Comparison of ENCODE assay signal across 13 mouse cellular contexts in the genomic region with DNA sequence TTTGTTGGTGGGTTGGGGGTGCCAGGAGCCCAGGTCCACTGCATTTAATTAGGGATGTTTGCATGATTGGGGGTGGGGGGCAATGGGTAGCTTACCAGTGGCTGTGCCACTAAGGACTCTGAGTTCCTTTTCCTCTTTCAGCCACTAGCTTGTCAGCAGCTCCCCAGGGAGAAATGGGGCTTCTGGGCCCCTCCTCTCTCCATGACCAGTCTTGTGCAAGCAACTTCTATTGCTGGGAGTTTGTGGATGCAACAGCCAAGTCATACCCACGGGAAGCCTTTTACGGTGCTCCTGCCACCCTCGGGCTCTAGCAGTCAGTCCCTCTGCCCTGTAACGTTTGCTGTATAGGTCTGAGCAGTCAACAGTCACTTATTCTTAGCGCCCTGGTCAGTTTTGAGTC. TPM values are rescaled to one million over a fixed set of nuclear protein-coding genes. Genes with fewer than 3 reads are reported as not detected.
A peak's percentile ranks its signal among the peaks of the same experiment; 100 is the strongest.
DNase-seq lines count a peak whose midpoint lies in the region; ATAC-seq and TF ChIP-seq lines count a peak whose summit lies in the region.
"Had no signal": no experiment of that assay in that cellular context is flagged by ENCODE, and none has a peak within 500 bp of the region (broad histone marks: within the 10 kb centered on the region; RNA-seq: fewer than 3 reads in every experiment).

No protein-coding gene starts in this region.

- no peak for ATAC-seq in heart, embryonic 11.5 days (replicated peaks; ENCODE audit: insufficient number of reproducible peaks, low FRiP score, low TSS enrichment)
- ATAC-seq in liver, postnatal 0 days = 0 out of 2 replicates have a peak, but pooled peaks have one; percentile 30
- no peak for ATAC-seq in liver, embryonic 11.5 days (replicated peaks; ENCODE audit: low FRiP score)
- ATAC-seq in common myeloid progenitor, adult 5-6 weeks (replicated peaks; ENCODE audit: low read depth, poor library complexity, severe bottlenecking) = peak; percentile 67
- peak; percentile 66 for ATAC-seq in megakaryocyte, adult 5-6 weeks (ENCODE audit: poor library complexity, severe bottlenecking)
- ATAC-seq: midbrain, embryonic 16.5 days; Patski had no signal

- no peaks in the 10 kb centered on the region for H3K27me3 ChIP-seq in heart, embryonic 11.5 days (ENCODE audit: control insufficient read depth, insufficient read depth, low read length)
- peaks cover 12% of the 10 kb centered on the region for H3K27me3 ChIP-seq in liver, postnatal 0 days (ENCODE audit: insufficient read depth, low read length)
- H3K27me3 ChIP-seq in liver, embryonic 11.5 days (replicated peaks; ENCODE audit: control insufficient read depth, insufficient read depth, low read length) = peaks cover 9% of the 10 kb centered on the region
- H3K27me3 ChIP-seq: Patski had no signal

- 77% methylated on average over 5 of the region's 5 CpGs for WGBS in heart, embryonic 11.5 days (ENCODE audit: insufficient replicate concordance)
- WGBS in liver, postnatal 0 days (ENCODE audit: insufficient replicate concordance) = 28% methylated on average over 5 of the region's 5 CpGs
- whole genome bisulfite sequencing in liver, embryonic 11.5 days = 66% methylated on average over 5 of the region's 5 CpGs

- no peaks in the 10 kb centered on the region; the same call in 1 of the 2 replicates for H3K36me3 ChIP-seq in heart, embryonic 11.5 days (ENCODE audit: control insufficient read depth, insufficient read depth, low read length)
- no peaks in the 10 kb centered on the region for H3K36me3 ChIP-seq in liver, postnatal 0 days (replicated peaks; ENCODE audit: insufficient read depth, low read length)
- no peaks in the 10 kb centered on the region for H3K36me3 ChIP-seq in liver, embryonic 11.5 days (ENCODE audit: control insufficient read depth, insufficient read depth, low read length)

- TF ChIP-seq CTCF in liver, postnatal 0 days (IDR thresholded peaks at IDR 0.05; ENCODE audit: low read depth) = no peak

- TF ChIP-seq EP300 in liver, postnatal 0 days (IDR thresholded peaks at IDR 0.05; ENCODE audit: low read depth) = no peak

- DNase-seq in heart, adult 11 months = peak; percentile 97
- no peak for DNase-seq in liver, postnatal 0 days
- no peak for DNase-seq in liver, embryonic 11.5 days (ENCODE audit: low spot score)
- no peak for DNase-seq in thymus, postnatal 0 days (ENCODE audit: low spot score)
- DNase-seq in cerebellum, postnatal 4 days (ENCODE audit: low spot score in 2 of 2) = no peak
- DNase-seq: kidney, postnatal 25 days; thymus, adult 18-20 months had no signal

- no peak overlapping the region for H3K27ac ChIP-seq in heart, embryonic 11.5 days (ENCODE audit: low read depth, low read length)
- H3K27ac ChIP-seq in liver, postnatal 0 days (ENCODE audit: low read depth) = peak overlapping the region; percentile 58; the same call in 1 of the 2 replicates
- H3K27ac ChIP-seq in liver, embryonic 11.5 days (ENCODE audit: low read depth, low read length) = no peak overlapping the region

- no peak overlapping the region for H3K4me3 ChIP-seq in heart, embryonic 11.5 days (ENCODE audit: low read depth, low read length)
- no peak overlapping the region for H3K4me3 ChIP-seq in liver, postnatal 0 days (ENCODE audit: low read depth, low read length)
- no peak overlapping the region for H3K4me3 ChIP-seq in liver, embryonic 11.5 days (ENCODE audit: low read depth, low read length)
- H3K4me3 ChIP-seq: erythroblast, embryonic 14.5 days had no signal

- no peak overlapping the region for H3K9ac ChIP-seq in heart, embryonic 11.5 days (ENCODE audit: low read depth, low read length)
- H3K9ac ChIP-seq in liver, postnatal 0 days (replicated peaks) = no peak overlapping the region
- H3K9ac ChIP-seq in liver, embryonic 11.5 days (ENCODE audit: low read depth, low read length) = no peak overlapping the region

- H3K9me3 ChIP-seq in heart, embryonic 11.5 days (replicated peaks; ENCODE audit: control insufficient read depth, low read length) = no peaks in the 10 kb centered on the region
- no peaks in the 10 kb centered on the region for H3K9me3 ChIP-seq in liver, postnatal 0 days (ENCODE audit: low read length)
- no peaks in the 10 kb centered on the region for H3K9me3 ChIP-seq in liver, embryonic 11.5 days (ENCODE audit: control insufficient read depth, low read length)

- H3K4me2 ChIP-seq in heart, embryonic 11.5 days = no peak overlapping the region
- 0 out of 2 replicates have a peak overlapping the region, but pooled peaks have one; percentile 1 for H3K4me2 ChIP-seq in liver, postnatal 0 days (ENCODE audit: low read depth, low read length)
- no peak overlapping the region for H3K4me2 ChIP-seq in liver, embryonic 11.5 days

- H3K4me1 ChIP-seq in heart, embryonic 11.5 days (ENCODE audit: control insufficient read depth, insufficient read depth, low read length) = peaks cover 41% of the 10 kb centered on the region
- peaks cover 28% of the 10 kb centered on the region for H3K4me1 ChIP-seq in liver, postnatal 0 days (ENCODE audit: insufficient read depth)
- peaks cover 17% of the 10 kb centered on the region for H3K4me1 ChIP-seq in liver, embryonic 11.5 days (replicated peaks; ENCODE audit: control insufficient read depth, insufficient read depth, low read length)

RNA-seq across cellular contexts. Expression of a gene that starts 5.7 kb away (rescaled TPM):
- 26.6 and 29.5 TPM in 2 replicates for polyA plus RNA-seq in heart, embryonic 11.5 days (2014; fragmentation: Nextera tagmentation; extraction: Ambion mirVana)
- polyA plus RNA-seq in liver, postnatal 0 days (2015; fragmentation: Nextera tagmentation; extraction: Ambion mirVana) = 17.5 and 19.7 TPM in 2 replicates
- 24.0 and 24.5 TPM in 2 replicates for polyA plus RNA-seq in liver, embryonic 11.5 days (2014; fragmentation: Nextera tagmentation; extraction: Ambion mirVana)
- 10.7 and 16.6 TPM in 2 replicates for total RNA-seq in common myeloid progenitor, adult 5-6 weeks (2017)
- 12.0 and 15.6 TPM in 2 replicates for total RNA-seq in megakaryocyte, adult 5-6 weeks (2015)
- 12.5 and 24.2 TPM in 2 replicates for total RNA-seq in megakaryocyte, adult 5-6 weeks (2017)
- 2.7 and 3.0 TPM in 2 replicates for polyA plus RNA-seq in thymus, postnatal 0 days (2015; fragmentation: Nextera tagmentation; extraction: Ambion mirVana)

RNA-seq across cellular contexts. Expression of a gene that starts 6.0 kb away (rescaled TPM):
- 54.5 and 54.7 TPM in 2 replicates for polyA plus RNA-seq in heart, embryonic 11.5 days (2014; fragmentation: Nextera tagmentation; extraction: Ambion mirVana)
- 27.3 and 27.4 TPM in 2 replicates for polyA plus RNA-seq in liver, postnatal 0 days (2015; fragmentation: Nextera tagmentation; extraction: Ambion mirVana)
- polyA plus RNA-seq in liver, embryonic 11.5 days (2014; fragmentation: Nextera tagmentation; extraction: Ambion mirVana) = 56.4 and 57.7 TPM in 2 replicates
- 93.2 and 100 TPM in 2 replicates for total RNA-seq in common myeloid progenitor, adult 5-6 weeks (2017)
- 61.0 and 73.7 TPM in 2 replicates for total RNA-seq in megakaryocyte, adult 5-6 weeks (2015)
- 66.0 and 69.4 TPM in 2 replicates for total RNA-seq in megakaryocyte, adult 5-6 weeks (2017)
- 27.0 and 28.0 TPM in 2 replicates for polyA plus RNA-seq in thymus, postnatal 0 days (2015; fragmentation: Nextera tagmentation; extraction: Ambion mirVana)

RNA-seq across cellular contexts. Expression of a gene that starts 46.2 kb away (rescaled TPM):
- 20.5 and 20.7 TPM in 2 replicates for polyA plus RNA-seq in heart, embryonic 11.5 days (2014; fragmentation: Nextera tagmentation; extraction: Ambion mirVana)
- polyA plus RNA-seq in liver, postnatal 0 days (2015; fragmentation: Nextera tagmentation; extraction: Ambion mirVana) = 12.4 and 14.2 TPM in 2 replicates
- 38.3 and 44.4 TPM in 2 replicates for polyA plus RNA-seq in liver, embryonic 11.5 days (2014; fragmentation: Nextera tagmentation; extraction: Ambion mirVana)
- total RNA-seq in common myeloid progenitor, adult 5-6 weeks (2017) = 28.7 and 70.0 TPM in 2 replicates
- 17.8 and 32.6 TPM in 2 replicates for total RNA-seq in megakaryocyte, adult 5-6 weeks (2015)
- 23.5 and 50.1 TPM in 2 replicates for total RNA-seq in megakaryocyte, adult 5-6 weeks (2017)
- 21.8 and 23.2 TPM in 2 replicates for polyA plus RNA-seq in thymus, postnatal 0 days (2015; fragmentation: Nextera tagmentation; extraction: Ambion mirVana)

Comparison
In these comparisons a context has a peak if more than half of its experiments do, and no peak if none do; other contexts are left out.
1. ATAC-seq: peak in liver, postnatal 0 days (single experiment), common myeloid progenitor, adult 5-6 weeks (single experiment) and megakaryocyte, adult 5-6 weeks (single experiment); none in heart, embryonic 11.5 days (single experiment) and liver, embryonic 11.5 days (single experiment).